Mouse (Mus musculus): Measurements from ENCODE around the gene Pacsin3.

Pacsin3 gene

GRCm38 (mm10) chr2:91258054-91258453, 2.3 kb downstream of the Pacsin3 start:
- intact Hi-C loops (cut with DNase I) = no loop called here

GRCm38 (mm10) chr2:91258830-91259229, 3.1 kb downstream of the Pacsin3 start:
- intact Hi-C loops (cut with DNase I) = no loop called here

- intact Hi-C loops (cut with DNase I) = no loop called here
These were observed 3.7 kb downstream of the Pacsin3 start for GRCm38 (mm10) chr2:91259493-91259892.

GRCm38 (mm10) chr2:91263692-91264660, 8.2 kb downstream of the Pacsin3 start:
- intact Hi-C loops (cut with DNase I) = no loop called here

GRCm38 (mm10) chr2:91264711-91265681, 9.2 kb downstream of the Pacsin3 start, which contains the start of gene Arfgap2:
Gene Arfgap2 (plus strand): TSS chr2:91264974.
- intact Hi-C loops (cut with DNase I) = no loop called here

GRCm38 (mm10) chr2:91268042-91268441, 12.3 kb downstream of the Pacsin3 start:
- intact Hi-C loops (cut with DNase I) = no loop called here

GRCm38 (mm10) chr2:91268706-91269105, 13.0 kb downstream of the Pacsin3 start:
- intact Hi-C loops (cut with DNase I) = no loop called here

- intact Hi-C loops (cut with DNase I) = no loop called here
These were observed 14.0 kb downstream of the Pacsin3 start for GRCm38 (mm10) chr2:91269687-91270133.

- intact Hi-C loops (cut with DNase I) = no loop called here
These were observed 23.1 kb downstream of the Pacsin3 start for GRCm38 (mm10) chr2:91278749-91279371.

GRCm38 (mm10) chr2:91279372-91279755, 23.6 kb downstream of the Pacsin3 start:
- intact Hi-C loops (cut with DNase I) = no loop called here

GRCm38 (mm10) chr2:91281366-91281765, 25.6 kb downstream of the Pacsin3 start:
- intact Hi-C loops (cut with DNase I) = no loop called here

- intact Hi-C loops (cut with DNase I) = no loop called here
These were observed 28.2 kb downstream of the Pacsin3 start for GRCm38 (mm10) chr2:91283972-91284371.

- intact Hi-C loops (cut with DNase I) = no loop called here
These were observed 28.8 kb downstream of the Pacsin3 start for GRCm38 (mm10) chr2:91284375-91285199.

GRCm38 (mm10) chr2:91285885-91286505, 30.2 kb downstream of the Pacsin3 start:
- intact Hi-C loops (cut with DNase I) = loop anchor here (2.0 kb wide), 1 partner anchor 195 kb away; no protein-coding TSS in a partner anchor

GRCm38 (mm10) chr2:91287563-91287962, 31.8 kb downstream of the Pacsin3 start:
- intact Hi-C loops (cut with DNase I) = loop anchor here (2.0 kb wide), 1 partner anchor 193 kb away; no protein-coding TSS in a partner anchor

GRCm38 (mm10) chr2:91291197-91292007, 35.6 kb downstream of the Pacsin3 start:
- intact Hi-C loops (cut with DNase I) = no loop called here

- intact Hi-C loops (cut with DNase I) = no loop called here
These were observed 38.5 kb downstream of the Pacsin3 start for GRCm38 (mm10) chr2:91294226-91294625.

- intact Hi-C loops (cut with DNase I) = no loop called here
These were observed 40.1 kb downstream of the Pacsin3 start for GRCm38 (mm10) chr2:91295895-91296294.

GRCm38 (mm10) chr2:91299156-91299555, 43.4 kb downstream of the Pacsin3 start:
- intact Hi-C loops (cut with DNase I) = no loop called here

Measured in adrenal gland (tissue).